Mouse (Mus musculus) liver, adult 2 months (tissue): ENCODE measurements around the gene Eif6. TPM values are rescaled to one million over a fixed set of nuclear protein-coding genes. Genes with fewer than 3 reads are reported as not detected.

Experiments
- DNase-seq: peaks from one replicate; pipeline ENCODE4 v3.0.0-alpha.2; 2011; ENCODE audit warnings: low read depth, low spot score; ENCODE audit errors: extremely low read depth
- H3K27ac ChIP-seq: fragments of 200-500 bp; replicated peaks from 2 replicates; pipeline ENCODE4 v1.5.1; 2012; ENCODE audit warnings: low read depth, mild to moderate bottlenecking, control low read depth, inconsistent platforms, low read length; ENCODE audit not compliant: insufficient read depth
- H3K27me3 ChIP-seq: fragments of 200-500 bp; 2 replicates; pipeline ENCODE4 v1.6.1; 2012; ENCODE audit warnings: mild to moderate bottlenecking, moderate library complexity, low read length, inconsistent platforms; ENCODE audit not compliant: control insufficient read depth, insufficient read depth
- H3K36me3 ChIP-seq: fragments of 200-500 bp; 2 replicates; pipeline ENCODE4 v1.6.1; 2012; ENCODE audit warnings: low read length, inconsistent platforms; ENCODE audit not compliant: control insufficient read depth, insufficient read depth
- H3K4me1 ChIP-seq: fragments of 200-500 bp; 2 replicates; pipeline ENCODE4 v1.6.1; 2011; ENCODE audit warnings: low read length; ENCODE audit not compliant: control insufficient read depth, insufficient read depth
- H3K4me3 ChIP-seq: fragments of 200-500 bp; 2 replicates; pipeline ENCODE4 v1.5.1; 2011; ENCODE audit warnings: low read depth, mild to moderate bottlenecking, control low read depth, low read length, moderate library complexity; ENCODE audit not compliant: insufficient read depth
- H3K79me2 ChIP-seq: fragments of 200-500 bp; 2 replicates; pipeline ENCODE4 v1.6.1; 2012; ENCODE audit warnings: inconsistent platforms, mild to moderate bottlenecking, low read length, moderate library complexity; ENCODE audit not compliant: control insufficient read depth, insufficient read depth
- H3K9ac ChIP-seq: fragments of 200-500 bp; 2 replicates; pipeline ENCODE4 v1.6.1; 2012; ENCODE audit warnings: low read depth, mild to moderate bottlenecking, control low read depth, inconsistent platforms, low read length
- CTCF ChIP-seq: fragments of 200-500 bp; IDR thresholded peaks from 2 replicates; pipeline ENCODE4 v1.5.1; 2011; ENCODE audit warnings: low read depth, low read length, control low read depth
- POLR2A ChIP-seq: fragments of 200-500 bp; IDR thresholded peaks from 2 replicates; pipeline ENCODE4 v1.6.1; 2011; ENCODE audit warnings: low read length, control low read depth; ENCODE audit not compliant: insufficient read depth; ENCODE audit errors: extremely low read depth
- WGBS: fragments of 180-500 bp; shearing (Covaris S2); methylation state at CpG from one replicate; pipeline ENCODE4 v1.1.7; 2018; 5-methylcytosine and 5-hydroxymethylcytosine counted together
- polyA plus RNA-seq: library from polyadenylated mRNA; depleted of rRNA; stranded (reverse); fragments of >200 nt; gene quantifications from 2 replicates; pipeline ENCODE4 v1.2.3, GENCODE M21; 2012
- total RNA-seq: library from RNA; depleted of rRNA; stranded (reverse); fragments of >200 nt; gene quantifications from 2 replicates; pipeline ENCODE4 v1.2.3, GENCODE M21; 2014

Gene Eif6
- total and polyA plus RNA-seq, 2 experiments, result 41.0 to 84.4 TPM

DNA sequence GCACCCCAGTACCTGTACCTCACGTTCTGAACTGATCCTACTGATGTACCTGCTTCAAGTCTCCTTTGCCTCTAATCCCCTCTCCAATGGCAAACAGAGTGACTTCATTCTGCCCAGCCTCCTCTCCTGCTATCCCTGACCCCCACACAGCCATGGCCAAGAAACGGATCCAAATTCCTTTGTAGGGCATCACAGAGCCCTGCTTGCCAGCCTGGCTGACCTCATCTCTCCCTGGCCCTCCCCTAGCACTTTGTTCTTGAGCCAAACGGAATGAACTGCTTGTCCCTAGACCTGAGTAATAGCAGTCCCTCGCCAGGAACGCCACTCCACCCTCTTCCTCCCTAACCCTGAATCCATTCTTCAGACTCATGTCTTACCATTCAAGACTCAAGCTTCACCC is 20.2 kb downstream of the Eif6 start:
- no peak for TF ChIP-seq CTCF
- no peak for TF ChIP-seq POLR2A
- peak; percentile 72 for DNase-seq
- Histone ChIP-seq H3K4me1 (no peaks in the 10 kb centered on the region), H3K27me3 (no peaks in the 10 kb centered on the region), H3K27ac (no peak overlapping the region), H3K9ac (no peak overlapping the region), H3K36me3 (no peaks in the 10 kb centered on the region), H3K4me3 (no peak overlapping the region), H3K79me2 (no peaks in the 10 kb centered on the region)
- WGBS, result 41% methylated on average over 5 of the region's 5 CpGs

DNA sequence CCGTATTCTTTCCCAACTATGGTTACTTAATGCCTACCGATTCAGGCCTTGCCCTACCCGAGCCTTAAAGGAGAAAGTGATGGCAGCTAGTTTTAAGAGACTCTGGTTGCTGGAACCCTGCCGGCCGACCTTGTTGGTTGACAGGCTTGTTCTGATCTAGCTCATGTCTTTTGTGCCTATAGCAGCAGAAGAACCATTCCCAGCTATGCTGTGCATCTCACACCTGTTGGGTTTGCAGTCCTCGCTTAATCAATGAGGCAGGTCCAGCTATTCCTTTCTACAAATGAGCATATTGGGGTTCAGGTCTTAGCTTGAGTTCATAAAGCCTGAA is 20.8 kb downstream of the Eif6 start:
- no peak overlapping the region for H3K4me3 ChIP-seq
- H3K9ac ChIP-seq, result no peak overlapping the region
- DNase-seq, result no peak
- no peak for TF ChIP-seq POLR2A
- TF ChIP-seq CTCF, result no peak
- H3K79me2 ChIP-seq, result no peaks in the 10 kb centered on the region
- H3K36me3 ChIP-seq, result no peaks in the 10 kb centered on the region
- no peaks in the 10 kb centered on the region for H3K4me1 ChIP-seq
- WGBS, result 71% methylated on average over 6 of the region's 6 CpGs
- H3K27ac ChIP-seq, result no peak overlapping the region
- H3K27me3 ChIP-seq, result no peaks in the 10 kb centered on the region

DNA sequence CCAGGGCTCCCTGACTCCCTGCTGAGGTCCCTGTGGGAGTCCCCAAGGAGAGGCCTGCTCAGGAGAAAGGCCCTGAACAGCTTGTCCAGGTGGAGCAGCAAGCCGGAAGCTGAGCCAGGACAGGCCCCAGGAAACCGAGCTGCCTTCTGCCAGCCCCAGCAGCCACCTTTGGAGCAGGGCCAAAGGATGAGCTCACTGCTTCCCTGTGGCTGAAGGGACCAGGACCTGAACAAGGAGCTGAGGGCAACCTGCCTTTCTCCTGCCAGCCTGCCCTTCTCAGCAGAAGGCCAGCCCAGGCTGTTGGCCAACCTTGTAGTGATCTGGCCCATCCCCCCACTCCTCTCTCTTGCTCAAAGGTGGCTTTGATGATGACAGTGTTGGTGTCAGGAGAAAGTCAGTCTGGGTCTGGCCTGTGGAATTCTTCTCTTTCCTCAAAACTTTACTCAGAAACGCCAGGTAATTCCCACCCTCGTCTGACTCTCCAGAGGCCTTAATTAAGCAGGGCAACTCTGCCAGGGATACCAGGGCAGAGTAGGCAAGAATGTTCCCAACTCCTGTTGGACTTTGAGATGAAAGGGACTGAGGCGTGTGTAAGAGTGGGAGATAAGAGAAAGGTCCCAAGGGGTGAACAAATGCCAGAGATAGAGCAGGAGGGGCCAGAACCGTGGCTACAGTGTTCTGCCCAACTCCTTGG is 21.3 kb downstream of the Eif6 start:
- TF ChIP-seq POLR2A (no peak), CTCF (no peak)
- H3K79me2 ChIP-seq, result no peaks in the 10 kb centered on the region
- no peaks in the 10 kb centered on the region for H3K36me3 ChIP-seq
- no peaks in the 10 kb centered on the region for H3K27me3 ChIP-seq
- H3K9ac ChIP-seq, result no peak overlapping the region
- no peak overlapping the region for H3K27ac ChIP-seq
- H3K4me1 ChIP-seq, result no peaks in the 10 kb centered on the region
- H3K4me3 ChIP-seq, result no peak overlapping the region
- DNase-seq, result peak; percentile 55
- WGBS, result 34% methylated on average over 6 of the region's 6 CpGs

- Histone ChIP-seq H3K79me2 (no peaks in the 10 kb centered on the region), H3K27ac (no peak overlapping the region), H3K4me3 (no peak overlapping the region), H3K27me3 (no peaks in the 10 kb centered on the region), H3K4me1 (no peaks in the 10 kb centered on the region), H3K36me3 (no peaks in the 10 kb centered on the region), H3K9ac (no peak overlapping the region)
- no peak for TF ChIP-seq CTCF
- 79% methylated on average over 5 of the region's 5 CpGs for WGBS
- DNase-seq, result no peak
Observed at GRCm38 (mm10) chr2:155804053-155804452, 22.7 kb downstream of the Eif6 start.

GRCm38 (mm10) chr2:155802761-155803160 is 24.0 kb downstream of the Eif6 start:
- H3K4me3 ChIP-seq, result no peak overlapping the region
- no peak overlapping the region for H3K9ac ChIP-seq
- H3K36me3 ChIP-seq, result no peaks in the 10 kb centered on the region
- TF ChIP-seq POLR2A (no peak), CTCF (peak; percentile 52)
- no peak overlapping the region for H3K27ac ChIP-seq
- no peaks in the 10 kb centered on the region for H3K27me3 ChIP-seq
- no peaks in the 10 kb centered on the region for H3K4me1 ChIP-seq
- DNase-seq, result peak; percentile 31
- whole genome bisulfite sequencing, result 60% methylated on average over 3 of the region's 3 CpGs
- no peaks in the 10 kb centered on the region for H3K79me2 ChIP-seq

GRCm38 (mm10) chr2:155798613-155799012 is 28.1 kb downstream of the Eif6 start:
- Histone ChIP-seq H3K27me3 (no peaks in the 10 kb centered on the region), H3K4me3 (no peak overlapping the region), H3K36me3 (no peaks in the 10 kb centered on the region), H3K4me1 (no peaks in the 10 kb centered on the region), H3K79me2 (no peaks in the 10 kb centered on the region), H3K27ac (no peak overlapping the region), H3K9ac (no peak overlapping the region)
- WGBS, result 47% methylated on average over 3 of the region's 3 CpGs
- DNase-seq, result no peak
- TF ChIP-seq POLR2A (no peak), CTCF (no peak)
